Mouse (Mus musculus) ES-Bruce4 (cell line): ENCODE measurements at regions not wholly inside any gene's neighbourhood (a gene's known extent, or its start where the extent isn't known, plus 50 kb on each side); places are given as distances from the start of the nearest gene placed in this dataset.

Source experiments
- CTCF ChIP-seq: IDR thresholded peaks from one replicate; pipeline ENCODE4 v1.8.1; 2011; ENCODE audit warnings: low read depth, low read length
- EP300 ChIP-seq: IDR thresholded peaks from 2 replicates; pipeline ENCODE4 v1.6.1; 2011; ENCODE audit warnings: low read depth, low read length; ENCODE audit not compliant: insufficient read depth
- POLR2A ChIP-seq: IDR thresholded peaks from one replicate; pipeline ENCODE4 v1.8.1; 2011; ENCODE audit warnings: low read length; ENCODE audit not compliant: insufficient read depth

- no peak for TF ChIP-seq CTCF
- TF ChIP-seq POLR2A, result no peak
- TF ChIP-seq EP300, result no peak
Observed at GRCm38 (mm10) chr11:24293860-24294531, 216.1 kb downstream of the Bcl11a start.
